Mouse (Mus musculus): Measurements from ENCODE around the gene Zc3hc1.

Gene Zc3hc1

GRCm38 (mm10) chr6:30321002-30321401, 69.8 kb downstream of the Zc3hc1 start:
- DNase-seq (ENCODE audit: low spot score in 2 of 2), result no peak

- DNase-seq (ENCODE audit: low spot score in 2 of 2), result no peak
Observed at GRCm38 (mm10) chr6:30319216-30319615, 71.6 kb downstream of the Zc3hc1 start.

Data from urinary bladder, postnatal 4 days (tissue).